Mouse (Mus musculus): Measurements from ENCODE around the gene Pcolce2.

- no peak for TF ChIP-seq EP300 (IDR thresholded peaks at IDR 0.05; ENCODE audit: low read depth)
- no peak for TF ChIP-seq CTCF (IDR thresholded peaks at IDR 0.05; ENCODE audit: low read depth)
Observed at GRCm38 (mm10) chr9:95685660-95686440, 48.4 kb downstream of the Pcolce2 start.

Data from heart, postnatal 0 days (tissue).